Mouse (Mus musculus) right cerebral cortex, postnatal 25 days (tissue): ENCODE measurements around the gene Dnah2.

Source experiments
- DNase-seq: peaks from one replicate; pipeline ENCODE4 v3.0.0; 2022

Gene Dnah2

DNA sequence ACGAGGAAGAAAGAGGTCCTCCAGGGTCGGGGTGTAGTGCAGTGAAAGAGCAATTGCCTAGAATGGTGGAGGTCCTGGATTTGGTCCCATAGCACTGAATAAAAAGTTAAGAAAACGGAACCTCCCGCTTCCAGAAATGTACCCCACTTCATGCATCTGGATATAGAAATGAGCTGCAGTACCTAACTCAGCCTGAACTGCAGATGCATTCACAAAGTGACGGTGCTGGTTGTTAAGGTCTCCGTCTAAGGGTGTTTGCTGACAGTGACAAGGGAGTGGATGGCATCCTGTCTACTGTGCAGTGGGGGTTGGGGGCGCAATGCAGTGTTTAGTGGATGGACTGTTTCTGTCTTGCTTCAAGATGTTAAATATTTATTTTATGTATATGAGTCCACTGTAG is 162.2 kb downstream of the Dnah2 start:
- no peak for DNase-seq

DNA sequence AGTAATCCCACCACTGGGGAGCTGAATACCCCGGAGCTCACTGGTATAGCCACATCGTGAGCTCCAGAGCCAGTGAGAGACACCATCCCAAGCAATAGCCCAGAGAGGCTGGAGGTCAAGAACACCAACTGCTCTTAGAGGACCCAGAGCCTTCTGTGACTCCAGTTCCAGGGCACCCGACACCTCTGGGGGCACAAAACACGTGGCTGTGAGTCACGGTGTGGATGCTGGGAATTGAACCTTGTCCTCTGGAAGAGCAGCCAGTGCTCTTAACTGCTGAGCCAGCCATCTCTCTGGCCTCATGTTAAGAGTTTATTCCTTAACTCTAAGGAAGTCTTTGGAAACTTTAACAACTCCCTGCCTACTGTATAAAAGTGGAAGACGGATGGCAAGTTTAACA is 163.9 kb downstream of the Dnah2 start:
- DNase-seq: no peak

DNA sequence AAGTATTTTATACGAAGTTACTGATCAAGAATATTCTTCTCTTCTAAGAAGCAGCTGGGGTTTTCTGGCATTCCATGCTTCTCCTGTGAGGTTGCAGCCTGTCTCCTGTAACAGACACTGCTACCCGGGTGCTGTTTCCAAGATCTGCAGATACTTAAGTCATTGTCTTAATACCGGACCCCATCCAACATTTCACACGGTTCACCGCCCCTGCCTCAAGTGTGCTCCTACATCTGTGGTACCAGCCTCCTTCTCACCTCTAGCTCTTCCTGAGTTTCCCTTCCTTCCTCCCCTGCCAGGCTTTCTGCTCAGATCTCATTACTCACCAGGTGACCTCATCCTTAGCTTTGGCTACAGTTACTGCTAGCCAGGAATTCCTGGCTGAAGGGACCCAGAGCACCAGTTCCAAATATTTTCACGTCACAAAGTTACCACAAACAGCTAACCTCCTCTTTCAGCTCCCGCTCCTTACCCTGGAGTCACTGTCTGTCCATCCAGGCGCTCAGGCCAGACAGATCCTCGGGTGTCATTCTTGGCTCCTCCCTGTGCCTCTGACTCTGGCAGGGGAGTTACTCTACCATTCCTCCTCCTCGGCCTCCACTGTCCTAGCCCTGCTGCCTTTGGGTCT is 166.3 kb downstream of the Dnah2 start:
- DNase-seq: no peak

DNA sequence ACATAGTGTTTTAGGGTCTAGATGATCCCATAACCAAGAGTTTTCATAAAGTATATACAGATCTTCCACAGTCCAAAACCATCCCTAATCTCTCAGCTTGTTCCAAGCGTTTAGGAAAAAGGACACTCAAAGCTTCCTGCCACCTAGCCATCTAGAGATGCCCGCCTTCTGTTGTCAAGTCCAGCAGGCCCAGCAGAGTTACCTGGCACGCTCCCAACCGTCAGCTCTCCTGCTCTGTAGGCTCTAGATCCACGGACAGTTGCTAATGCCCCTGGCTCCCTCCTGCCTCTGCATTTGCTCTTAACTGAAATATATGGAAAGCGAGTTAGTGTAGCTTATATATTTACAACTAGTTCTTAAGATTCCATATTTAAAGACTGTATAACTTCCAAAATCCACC is 167.6 kb downstream of the Dnah2 start:
- DNase-seq: no peak

DNA sequence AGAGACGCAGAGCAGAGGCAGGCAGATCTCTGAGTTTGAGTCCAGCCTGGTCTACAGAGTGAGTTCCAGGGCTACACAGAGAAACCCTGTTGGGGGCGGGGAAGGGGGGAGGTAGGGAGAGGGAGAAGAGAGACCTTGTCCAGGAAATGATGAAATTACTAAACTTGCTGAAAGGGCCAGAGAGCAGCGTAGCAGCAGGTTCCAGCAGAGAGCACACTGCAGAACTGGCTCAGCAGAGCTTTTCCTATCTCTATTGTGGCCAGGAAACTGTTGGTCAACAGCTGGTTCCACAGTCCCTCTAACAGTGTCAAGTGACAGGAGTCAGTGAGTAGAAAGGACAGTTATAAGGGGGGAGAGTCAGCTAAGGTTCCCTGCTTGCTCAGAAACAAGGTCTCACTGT is 169.3 kb downstream of the Dnah2 start:
- DNase-seq: no peak

DNA sequence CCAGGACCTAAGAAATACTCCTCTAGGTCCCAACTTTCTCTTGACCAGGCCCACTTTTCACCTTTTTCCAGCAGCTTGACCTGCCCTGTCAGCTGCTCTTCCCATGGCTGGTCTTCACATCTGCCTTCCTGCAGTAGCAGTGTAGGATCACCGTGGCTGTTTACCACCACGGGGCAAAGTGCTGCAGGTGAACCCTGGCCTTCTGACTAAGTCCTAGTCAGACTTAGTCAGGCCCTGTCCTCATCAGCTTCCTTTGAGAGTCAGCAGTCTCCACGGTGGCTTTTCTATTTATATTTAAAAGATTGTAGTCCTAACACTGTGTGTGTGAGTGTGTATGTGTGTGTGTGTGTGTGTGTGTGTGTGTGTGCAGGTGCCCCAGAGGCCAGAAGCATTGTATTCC is 171.1 kb downstream of the Dnah2 start:
- no peak for DNase-seq

DNA sequence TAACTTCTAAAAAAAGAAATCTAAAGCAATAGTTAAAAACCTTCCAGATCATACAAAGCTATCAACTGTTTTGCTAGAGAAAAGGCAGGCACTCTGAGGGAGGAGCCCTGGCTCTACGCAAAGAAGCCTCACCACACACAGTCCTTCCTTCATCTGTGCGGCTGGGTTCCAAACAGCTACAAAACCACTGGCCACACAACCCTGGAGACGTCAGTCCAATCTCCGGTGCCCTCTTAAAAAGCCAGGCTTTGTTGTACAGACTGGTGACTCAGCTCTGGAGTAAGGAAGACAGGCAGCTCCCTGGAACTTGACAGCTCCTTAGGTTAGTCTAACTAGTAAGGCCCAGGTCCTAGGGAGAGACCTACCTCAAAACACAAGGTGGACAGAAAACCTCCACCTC is 173.3 kb downstream of the Dnah2 start:
- no peak for DNase-seq

DNA sequence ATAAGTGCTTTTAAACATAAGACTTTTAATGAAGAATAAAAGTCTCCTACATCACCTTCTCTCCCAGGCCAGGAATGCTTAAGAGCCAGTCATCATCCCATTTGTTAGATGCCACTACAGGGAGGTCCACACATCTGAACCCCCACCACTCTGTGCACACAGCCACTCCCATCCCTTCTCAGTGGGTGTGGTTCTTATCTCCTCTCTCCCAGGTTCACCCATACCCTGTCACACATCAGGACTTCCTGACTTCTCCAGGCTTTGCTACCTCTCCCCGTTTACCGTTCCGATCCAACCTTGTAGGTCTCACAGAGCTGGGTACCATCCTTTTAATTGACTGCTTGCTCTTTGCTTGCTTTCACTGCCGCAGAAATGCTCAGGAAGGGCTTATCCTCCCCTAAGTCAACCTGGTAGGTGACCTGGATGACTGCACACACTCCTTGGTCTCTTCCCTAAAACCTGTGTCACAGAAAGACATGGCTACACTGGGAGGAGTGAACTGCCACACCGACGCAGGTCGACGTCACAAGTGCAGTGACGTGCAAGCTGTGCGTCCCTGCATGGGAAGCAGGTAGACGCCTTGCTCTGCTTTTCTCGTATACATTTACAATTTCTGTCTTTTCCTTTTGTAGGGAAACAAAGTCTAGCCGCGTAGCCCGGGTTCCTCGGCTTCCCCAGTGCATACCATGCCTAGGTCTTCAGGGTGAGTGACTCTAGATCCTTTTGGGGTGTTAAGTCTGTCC is 175.5 kb downstream of the Dnah2 start:
- no peak for DNase-seq

DNA sequence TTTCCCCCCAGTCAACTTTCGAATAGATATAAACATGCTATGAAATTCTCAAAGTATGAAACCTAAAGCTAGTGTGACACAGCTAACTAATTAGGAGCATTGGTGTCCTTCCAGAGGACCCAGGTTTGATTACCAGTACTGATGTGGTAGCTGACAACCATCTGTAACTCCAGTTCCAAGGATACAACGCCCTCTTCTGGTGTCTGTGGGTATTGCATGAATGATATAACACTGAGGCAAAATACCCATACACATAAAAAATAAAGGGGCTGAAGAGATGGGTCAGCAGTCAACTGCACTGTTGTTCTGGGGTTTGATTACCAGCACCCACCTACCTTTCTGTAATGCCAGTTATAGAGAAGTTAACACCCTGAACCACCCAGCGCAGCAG is 176.1 kb downstream of the Dnah2 start:
- no peak for DNase-seq

DNA sequence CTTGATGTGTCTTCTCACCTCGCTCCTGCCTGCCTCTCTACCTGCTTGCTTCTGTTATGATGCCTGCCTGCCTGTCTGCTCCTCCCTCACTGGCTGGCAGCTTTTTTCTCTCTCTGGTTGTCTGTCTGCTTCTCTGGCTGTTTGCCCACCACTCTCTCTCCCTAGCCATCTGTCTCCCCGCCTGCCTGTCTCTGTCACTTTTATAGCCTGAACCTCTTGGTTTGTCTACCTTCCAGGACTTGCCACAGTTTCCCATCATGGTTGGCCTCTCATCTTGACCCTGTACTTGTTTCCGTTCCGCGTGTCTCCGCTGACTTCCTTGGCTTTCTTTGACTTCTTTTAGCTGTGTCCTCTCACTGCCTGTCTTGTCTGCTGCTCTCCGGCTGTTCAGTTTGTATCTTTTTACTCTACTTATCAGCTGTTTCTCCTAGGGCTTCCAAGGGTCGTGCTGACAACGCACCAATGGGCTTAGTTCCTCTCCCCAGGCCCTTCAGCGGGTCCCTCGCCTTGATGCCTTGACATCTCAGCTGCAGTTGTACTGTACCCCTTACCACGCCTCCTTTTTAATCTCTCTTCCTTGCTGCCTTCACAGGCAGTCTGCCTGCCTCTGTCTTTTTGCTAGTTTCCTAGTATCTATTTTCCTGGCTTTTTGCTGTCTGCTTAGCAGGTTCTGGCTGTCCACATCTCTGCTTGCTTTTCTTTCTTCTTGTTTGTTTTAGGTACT is 176.7 kb downstream of the Dnah2 start:
- DNase-seq: peak; percentile 64

DNA sequence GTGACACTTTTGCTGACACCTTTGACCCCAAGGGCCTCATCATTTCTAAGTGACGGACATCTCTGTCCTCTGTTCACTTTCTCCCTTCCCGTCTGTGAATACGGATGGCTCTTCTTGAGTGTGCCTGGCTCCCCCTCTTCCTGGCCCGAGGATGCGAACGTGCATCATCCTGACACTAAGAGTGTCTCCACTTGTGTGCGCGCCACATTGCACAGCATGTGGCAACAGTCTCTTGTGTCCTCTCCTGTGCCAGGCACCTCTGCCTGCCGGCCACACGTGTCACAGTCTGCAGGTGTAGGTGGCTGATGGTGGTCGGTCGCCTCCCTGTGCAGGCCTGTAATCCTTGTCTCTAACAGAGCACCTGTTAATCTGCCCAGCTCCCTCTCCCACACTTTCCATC is 177.3 kb downstream of the Dnah2 start:
- no peak for DNase-seq

DNA sequence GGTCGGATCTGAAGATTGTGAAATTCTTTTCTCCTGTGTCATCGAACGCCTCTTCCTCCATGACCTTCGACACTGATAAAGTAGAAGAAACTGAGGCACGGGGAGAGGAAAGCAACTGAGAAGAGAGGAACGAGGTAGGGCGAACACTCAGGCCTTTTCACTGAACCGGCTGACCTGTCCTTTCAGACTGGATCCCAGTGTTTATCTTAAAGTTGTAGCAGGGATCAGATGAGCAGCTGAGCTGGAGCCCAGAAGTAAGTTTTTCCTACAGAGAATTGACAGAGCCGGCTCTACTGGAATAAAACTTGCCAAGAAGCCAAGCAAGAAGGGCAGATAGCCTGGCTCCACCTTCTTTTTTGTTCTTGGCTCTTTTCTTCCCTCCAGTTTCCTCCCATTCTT is 178.1 kb downstream of the Dnah2 start:
- DNase-seq: no peak
